Mouse (Mus musculus) spleen, postnatal 36 days (tissue): ENCODE results near the gene Hormad2.

Experiments
- DNase-seq, 2 experiments: peaks; one replicate each; pipeline ENCODE4 v3.0.0; 2022; ENCODE audit warnings: low spot score in 2 of 2, mixed read lengths in 1 of 2

Hormad2 gene

GRCm38 (mm10) chr11:4302363-4302913 lies 138.5 kb downstream of the Hormad2 start:
- DNase-seq: no peak

GRCm38 (mm10) chr11:4300683-4301082 lies 140.2 kb downstream of the Hormad2 start:
- DNase-seq: no peak

- DNase-seq: no peak
Measured at GRCm38 (mm10) chr11:4299735-4300474, 141.0 kb downstream of the Hormad2 start.

GRCm38 (mm10) chr11:4299191-4299590 lies 141.7 kb downstream of the Hormad2 start:
- DNase-seq: no peak

- DNase-seq: no peak
Measured at GRCm38 (mm10) chr11:4298615-4299014, 142.3 kb downstream of the Hormad2 start.

- DNase-seq: no peak
Measured at GRCm38 (mm10) chr11:4297753-4298152, 143.2 kb downstream of the Hormad2 start.

GRCm38 (mm10) chr11:4296610-4297275 lies 144.2 kb downstream of the Hormad2 start:
- no peak for DNase-seq
